8 mouse cellular contexts compared by ENCODE assay signal in the genomic region with DNA sequence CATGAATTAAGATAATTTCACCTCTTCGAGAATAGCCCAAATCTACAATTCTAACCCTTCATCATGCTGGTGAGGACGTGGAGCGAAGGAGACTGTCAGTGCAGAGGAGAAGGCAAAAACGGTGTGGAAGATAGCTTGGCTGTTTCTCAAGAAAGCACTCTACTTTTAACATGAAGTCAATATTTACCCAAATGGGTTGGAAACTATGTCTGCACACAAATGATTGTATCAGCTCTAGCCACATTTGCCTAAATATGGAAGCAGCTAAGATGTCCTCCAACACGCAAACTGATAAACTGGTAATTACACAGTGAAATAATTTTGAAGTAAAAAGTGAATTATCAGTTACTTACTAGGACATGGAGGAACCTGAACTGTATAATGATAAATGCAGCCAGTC. TPM values are rescaled to one million over a fixed set of nuclear protein-coding genes. Genes with fewer than 3 reads are reported as not detected.
DNase-seq lines count a peak whose midpoint lies in the region; ATAC-seq lines count a peak whose summit lies in the region.

No protein-coding gene starts in this region.

- H3K4me2 ChIP-seq in limb, embryonic 15.5 days = peak overlapping the region; percentile 94
- H3K4me2 ChIP-seq in stomach, embryonic 15.5 days = peak overlapping the region; percentile 84

- ATAC-seq in megakaryocyte, adult 5-6 weeks (ENCODE audit: poor library complexity, severe bottlenecking) = no peak
- no peak for ATAC-seq in limb, embryonic 15.5 days (ENCODE audit: insufficient number of reproducible peaks, low FRiP score, low TSS enrichment, low read depth)
- no peak for ATAC-seq in stomach, embryonic 15.5 days (ENCODE audit: insufficient read depth, low FRiP score, low read depth)

- no peaks in the 10 kb centered on the region for H3K9me3 ChIP-seq in megakaryocyte, embryonic 14.5 days
- no peaks in the 10 kb centered on the region for H3K9me3 ChIP-seq in forebrain, embryonic 10.5 days
- no peaks in the 10 kb centered on the region for H3K9me3 ChIP-seq in limb, embryonic 15.5 days
- H3K9me3 ChIP-seq in stomach, embryonic 15.5 days = no peaks in the 10 kb centered on the region

- H3K4me3 ChIP-seq in megakaryocyte, embryonic 14.5 days (replicated peaks) = peak overlapping the region; percentile 96
- H3K4me3 ChIP-seq in forebrain, embryonic 10.5 days = peak overlapping the region; percentile 81
- no peak overlapping the region for H3K4me3 ChIP-seq in limb, embryonic 15.5 days
- H3K4me3 ChIP-seq in stomach, embryonic 15.5 days (replicated peaks) = no peak overlapping the region

- H3K27me3 ChIP-seq in megakaryocyte, embryonic 14.5 days (replicated peaks) = no peaks in the 10 kb centered on the region
- no peaks in the 10 kb centered on the region for H3K27me3 ChIP-seq in forebrain, embryonic 10.5 days (ENCODE audit: poor library complexity, severe bottlenecking)
- H3K27me3 ChIP-seq in limb, embryonic 15.5 days = no peaks in the 10 kb centered on the region
- H3K27me3 ChIP-seq in stomach, embryonic 15.5 days (replicated peaks) = no peaks in the 10 kb centered on the region

- WGBS in forebrain, embryonic 10.5 days = 87% methylated on average over 5 of the region's 5 CpGs
- 87% methylated on average over 5 of the region's 5 CpGs for WGBS in limb, embryonic 15.5 days
- WGBS in stomach, embryonic 15.5 days = 68% methylated on average over 5 of the region's 5 CpGs

- intact Hi-C loops in gastrocnemius, postnatal 36 days (cut with DNase I) = loop anchor here (5.0 kb wide), 1 partner anchor 135 kb away; no protein-coding TSS in a partner anchor

- peaks cover 72% of the 10 kb centered on the region for H3K4me1 ChIP-seq in megakaryocyte, embryonic 14.5 days
- peaks cover 49% of the 10 kb centered on the region for H3K4me1 ChIP-seq in forebrain, embryonic 10.5 days
- H3K4me1 ChIP-seq in limb, embryonic 15.5 days = peaks cover 36% of the 10 kb centered on the region
- H3K4me1 ChIP-seq in stomach, embryonic 15.5 days = peaks cover 28% of the 10 kb centered on the region

- peaks cover 43% of the 10 kb centered on the region for H3K36me3 ChIP-seq in megakaryocyte, embryonic 14.5 days (replicated peaks; ENCODE audit: low read length)
- peaks cover 58% of the 10 kb centered on the region for H3K36me3 ChIP-seq in forebrain, embryonic 10.5 days (replicated peaks)
- H3K36me3 ChIP-seq in limb, embryonic 15.5 days = peaks cover 39% of the 10 kb centered on the region
- H3K36me3 ChIP-seq in stomach, embryonic 15.5 days = peaks cover 23% of the 10 kb centered on the region

- no peak overlapping the region for H3K9ac ChIP-seq in limb, embryonic 15.5 days
- no peak overlapping the region for H3K9ac ChIP-seq in stomach, embryonic 15.5 days

- H3K27ac ChIP-seq in forebrain, embryonic 10.5 days = no peak overlapping the region; the same call in 1 of the 2 replicates
- H3K27ac ChIP-seq in limb, embryonic 15.5 days = peak overlapping the region; percentile 99; the same call in 1 of the 2 replicates
- peak overlapping the region; percentile 86 for H3K27ac ChIP-seq in stomach, embryonic 15.5 days

- no peak for DNase-seq in forebrain, embryonic 10.5 days (ENCODE audit: extremely low spot score, low spot score)
- no peak for DNase-seq in yolk sac, embryonic 10.5 days (ENCODE audit: low spot score)
- no peak for DNase-seq in gastrocnemius, postnatal 36 days
- DNase-seq in cerebellum, adult 8-10 months = no peak

RNA-seq across cellular contexts. Expression of gene Ing5, which starts 1.0 kb away (rescaled TPM):
- 0.46 TPM in 1 of 2 replicates, not detected in the other for polyA plus RNA-seq in megakaryocyte, embryonic 14.5 days (2012; ENCODE audit: insufficient read depth, low replicate concordance)
- total RNA-seq in megakaryocyte, adult 5-6 weeks (2015) = 8.3 and 11.1 TPM in 2 replicates
- 22.1 and 26.3 TPM in 2 replicates for total RNA-seq in megakaryocyte, adult 5-6 weeks (2017)
- polyA plus RNA-seq in forebrain, embryonic 10.5 days (2016; fragmentation: Nextera tagmentation; extraction: Ambion mirVana) = 30.7 and 32.9 TPM in 2 replicates
- 12.7 and 13.4 TPM in 2 replicates for polyA plus RNA-seq in limb, embryonic 15.5 days (2015; fragmentation: Nextera tagmentation; extraction: Ambion mirVana)
- polyA plus RNA-seq in stomach, embryonic 15.5 days (2015; fragmentation: Nextera tagmentation; extraction: Ambion mirVana) = 18.3 and 20.2 TPM in 2 replicates
- 1 to 10 TPM; 3.0 to 4.2 TPM for total RNA-seq in gastrocnemius, postnatal 36 days (2021)

RNA-seq across cellular contexts. Expression of gene Dtymk, which starts 1.0 kb away (rescaled TPM):
- polyA plus RNA-seq in megakaryocyte, embryonic 14.5 days (2012; ENCODE audit: insufficient read depth, low replicate concordance) = 4.6 and 45.2 TPM in 2 replicates
- total RNA-seq in megakaryocyte, adult 5-6 weeks (2015) = 89.6 and 94.6 TPM in 2 replicates
- total RNA-seq in megakaryocyte, adult 5-6 weeks (2017) = 78.7 and 94.6 TPM in 2 replicates
- polyA plus RNA-seq in forebrain, embryonic 10.5 days (2016; fragmentation: Nextera tagmentation; extraction: Ambion mirVana) = 278 and 306 TPM in 2 replicates
- polyA plus RNA-seq in limb, embryonic 15.5 days (2015; fragmentation: Nextera tagmentation; extraction: Ambion mirVana) = 200 and 206 TPM in 2 replicates
- 228 and 237 TPM in 2 replicates for polyA plus RNA-seq in stomach, embryonic 15.5 days (2015; fragmentation: Nextera tagmentation; extraction: Ambion mirVana)
- 10 to 100 TPM; 14.0 to 15.1 TPM for total RNA-seq in gastrocnemius, postnatal 36 days (2021)

RNA-seq across cellular contexts. Expression of gene D2hgdh, which starts 21.9 kb away (rescaled TPM):
- 0.55 TPM in 1 of 2 replicates, not detected in the other for polyA plus RNA-seq in megakaryocyte, embryonic 14.5 days (2012; ENCODE audit: insufficient read depth, low replicate concordance)
- total RNA-seq in megakaryocyte, adult 5-6 weeks (2015) = 10.8 and 12.4 TPM in 2 replicates
- 13.2 and 15.2 TPM in 2 replicates for total RNA-seq in megakaryocyte, adult 5-6 weeks (2017)
- polyA plus RNA-seq in forebrain, embryonic 10.5 days (2016; fragmentation: Nextera tagmentation; extraction: Ambion mirVana) = 13.3 and 16.0 TPM in 2 replicates
- 15.8 and 16.9 TPM in 2 replicates for polyA plus RNA-seq in limb, embryonic 15.5 days (2015; fragmentation: Nextera tagmentation; extraction: Ambion mirVana)
- 13.0 and 15.7 TPM in 2 replicates for polyA plus RNA-seq in stomach, embryonic 15.5 days (2015; fragmentation: Nextera tagmentation; extraction: Ambion mirVana)
- 10 to 100 TPM; 17.2 to 22.1 TPM for total RNA-seq in gastrocnemius, postnatal 36 days (2021)

RNA-seq across cellular contexts. Expression of gene Thap4, which starts 48.1 kb away (rescaled TPM):
- polyA plus RNA-seq in megakaryocyte, embryonic 14.5 days (2012; ENCODE audit: insufficient read depth, low replicate concordance) = 40.4 and 184 TPM in 2 replicates
- total RNA-seq in megakaryocyte, adult 5-6 weeks (2015) = 19.5 and 25.3 TPM in 2 replicates
- total RNA-seq in megakaryocyte, adult 5-6 weeks (2017) = 11.5 and 14.0 TPM in 2 replicates
- 48.2 and 48.8 TPM in 2 replicates for polyA plus RNA-seq in forebrain, embryonic 10.5 days (2016; fragmentation: Nextera tagmentation; extraction: Ambion mirVana)
- 51.4 and 55.1 TPM in 2 replicates for polyA plus RNA-seq in limb, embryonic 15.5 days (2015; fragmentation: Nextera tagmentation; extraction: Ambion mirVana)
- polyA plus RNA-seq in stomach, embryonic 15.5 days (2015; fragmentation: Nextera tagmentation; extraction: Ambion mirVana) = 51.4 and 54.0 TPM in 2 replicates
- total RNA-seq in gastrocnemius, postnatal 36 days (2021) = 10 to 100 TPM; 61.0 to 65.6 TPM

RNA-seq across cellular contexts. Expression of gene Atg4b, which starts 51.5 kb away (rescaled TPM):
- polyA plus RNA-seq in megakaryocyte, embryonic 14.5 days (2012; ENCODE audit: insufficient read depth, low replicate concordance) = 2.2 and 7.0 TPM in 2 replicates
- 16.6 and 19.9 TPM in 2 replicates for total RNA-seq in megakaryocyte, adult 5-6 weeks (2015)
- total RNA-seq in megakaryocyte, adult 5-6 weeks (2017) = 34.5 and 36.5 TPM in 2 replicates
- polyA plus RNA-seq in forebrain, embryonic 10.5 days (2016; fragmentation: Nextera tagmentation; extraction: Ambion mirVana) = 82.4 and 90.2 TPM in 2 replicates
- polyA plus RNA-seq in limb, embryonic 15.5 days (2015; fragmentation: Nextera tagmentation; extraction: Ambion mirVana) = 74.5 and 74.9 TPM in 2 replicates
- polyA plus RNA-seq in stomach, embryonic 15.5 days (2015; fragmentation: Nextera tagmentation; extraction: Ambion mirVana) = 74.5 and 81.2 TPM in 2 replicates
- total RNA-seq in gastrocnemius, postnatal 36 days (2021) = 10 to 100 TPM; 27.0 to 28.5 TPM

Comparison
In these comparisons a context has a peak if more than half of its experiments do, and no peak if none do; other contexts are left out.
1. H3K4me3 ChIP-seq: peak in megakaryocyte, embryonic 14.5 days (single experiment) and forebrain, embryonic 10.5 days (single experiment); none in limb, embryonic 15.5 days (single experiment) and stomach, embryonic 15.5 days (single experiment).